Mouse (Mus musculus): Measurements from ENCODE around the gene Fndc3b. TPM values are rescaled to one million over a fixed set of nuclear protein-coding genes. Genes with fewer than 3 reads are reported as not detected.

The Fndc3b gene
- polyA plus RNA-seq, 1 experiment from 2014 or later = 10.8 TPM

GRCm38 (mm10) chr3:27624974-27625591 is 86.0 kb downstream of the Fndc3b start:
- no peak overlapping the region for H3K27ac ChIP-seq

GRCm38 (mm10) chr3:27622451-27622850 is 88.7 kb downstream of the Fndc3b start:
- Histone ChIP-seq H3K27ac (no peak overlapping the region), H3K27me3 (ENCODE audit: poor library complexity, severe bottlenecking) (no peaks in the 10 kb centered on the region), H3K36me3 (replicated peaks) (peaks cover 7% of the 10 kb centered on the region; the same call in 1 of the 2 replicates), H3K4me1 (peaks cover 3% of the 10 kb centered on the region; the same call in 1 of the 2 replicates), H3K9me3 (no peaks in the 10 kb centered on the region), H3K4me3 (no peak overlapping the region)
- WGBS = 82% methylated on average over 4 of the region's 4 CpGs
- no peak for DNase-seq (ENCODE audit: extremely low spot score, low spot score)

More at GRCm38 (mm10) chr3:27624974-27625591, 86.0 kb downstream of the Fndc3b start:
- no peaks in the 10 kb centered on the region for H3K27me3 ChIP-seq (ENCODE audit: poor library complexity, severe bottlenecking)
- H3K4me1 ChIP-seq = no peaks in the 10 kb centered on the region
- H3K36me3 ChIP-seq (replicated peaks) = peaks cover 7% of the 10 kb centered on the region; the same call in 1 of the 2 replicates
- H3K9me3 ChIP-seq = no peaks in the 10 kb centered on the region
- no peak overlapping the region for H3K4me3 ChIP-seq
- WGBS = 87% methylated on average over 12 of the region's 12 CpGs
- no peak for DNase-seq (ENCODE audit: extremely low spot score, low spot score)

- H3K36me3 ChIP-seq (replicated peaks) = peaks cover 7% of the 10 kb centered on the region; the same call in 1 of the 2 replicates
- H3K27ac ChIP-seq = no peak overlapping the region
- peaks cover 16% of the 10 kb centered on the region for H3K4me1 ChIP-seq
- no peak for DNase-seq (ENCODE audit: extremely low spot score, low spot score)
- no peaks in the 10 kb centered on the region for H3K9me3 ChIP-seq
- WGBS = 88% methylated on average over 4 of the region's 4 CpGs
- H3K4me3 ChIP-seq = no peak overlapping the region
- H3K27me3 ChIP-seq (ENCODE audit: poor library complexity, severe bottlenecking) = no peaks in the 10 kb centered on the region
Measured at GRCm38 (mm10) chr3:27621176-27621575, 89.9 kb downstream of the Fndc3b start.

DNA sequence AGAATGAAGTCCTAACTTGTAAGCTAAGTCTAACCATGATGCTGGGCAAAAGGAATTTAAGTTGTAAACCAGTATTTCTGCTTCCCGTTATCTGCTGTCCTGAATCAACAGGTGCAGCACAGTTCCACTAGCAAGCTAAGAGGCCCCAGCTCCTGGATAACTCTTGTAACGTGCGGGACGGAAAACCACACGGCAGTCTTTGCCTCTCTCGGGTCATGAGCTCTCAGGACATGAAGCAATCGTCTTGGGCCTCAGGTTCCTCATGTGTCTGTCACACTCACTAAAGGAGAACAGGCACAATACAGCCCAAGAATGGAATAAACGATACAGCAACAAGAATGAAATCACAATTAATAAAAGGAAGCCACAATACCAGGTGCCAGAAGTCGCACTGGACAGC is 93.4 kb downstream of the Fndc3b start:
- Histone ChIP-seq H3K36me3 (replicated peaks) (peaks cover 5% of the 10 kb centered on the region; the same call in 1 of the 2 replicates), H3K27ac (no peak overlapping the region), H3K27me3 (ENCODE audit: poor library complexity, severe bottlenecking) (no peaks in the 10 kb centered on the region), H3K4me3 (no peak overlapping the region), H3K4me1 (peaks cover 33% of the 10 kb centered on the region), H3K9me3 (no peaks in the 10 kb centered on the region)
- no peak for DNase-seq (ENCODE audit: extremely low spot score, low spot score)
- WGBS = 87% methylated on average over 9 of the region's 9 CpGs

DNA sequence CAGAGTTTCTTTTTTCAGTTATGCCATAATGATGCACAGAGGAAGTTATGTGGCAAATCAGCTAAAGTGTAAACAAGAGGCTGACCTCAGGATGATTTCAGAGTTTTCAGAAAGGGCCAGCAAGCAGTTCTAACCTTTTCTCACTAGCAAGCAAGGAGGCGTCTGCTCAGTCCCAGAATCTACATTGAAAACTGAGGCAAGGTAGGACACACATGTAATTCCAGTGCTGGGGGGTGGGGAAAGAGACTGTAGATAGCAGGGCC is 93.9 kb downstream of the Fndc3b start:
- Histone ChIP-seq H3K27ac (no peak overlapping the region), H3K27me3 (ENCODE audit: poor library complexity, severe bottlenecking) (no peaks in the 10 kb centered on the region), H3K4me3 (no peak overlapping the region), H3K9me3 (no peaks in the 10 kb centered on the region), H3K4me1 (peaks cover 38% of the 10 kb centered on the region), H3K36me3 (replicated peaks) (peaks cover 5% of the 10 kb centered on the region; the same call in 1 of the 2 replicates)
- DNase-seq (ENCODE audit: extremely low spot score, low spot score) = no peak
- WGBS = 88% methylated on average over 1 of the region's 1 CpGs

GRCm38 (mm10) chr3:27616421-27617236 is 94.5 kb downstream of the Fndc3b start:
- Histone ChIP-seq H3K9me3 (no peaks in the 10 kb centered on the region), H3K4me3 (no peak overlapping the region), H3K4me1 (peaks cover 38% of the 10 kb centered on the region), H3K36me3 (replicated peaks) (peaks cover 5% of the 10 kb centered on the region; the same call in 1 of the 2 replicates), H3K27me3 (ENCODE audit: poor library complexity, severe bottlenecking) (no peaks in the 10 kb centered on the region), H3K27ac (peak overlapping the region; percentile 60; the same call in 1 of the 2 replicates)
- 81% methylated on average over 19 of the region's 19 CpGs for WGBS
- DNase-seq (ENCODE audit: extremely low spot score, low spot score) = no peak

GRCm38 (mm10) chr3:27615479-27615878 is 95.6 kb downstream of the Fndc3b start:
- H3K36me3 ChIP-seq (replicated peaks) = peaks cover 5% of the 10 kb centered on the region; the same call in 1 of the 2 replicates
- 0 out of 2 replicates have a peak overlapping the region, but pooled peaks have one; percentile 21 for H3K27ac ChIP-seq
- H3K9me3 ChIP-seq = no peaks in the 10 kb centered on the region
- no peak overlapping the region for H3K4me3 ChIP-seq
- no peaks in the 10 kb centered on the region for H3K27me3 ChIP-seq (ENCODE audit: poor library complexity, severe bottlenecking)
- WGBS = 59% methylated on average over 8 of the region's 8 CpGs
- DNase-seq (ENCODE audit: extremely low spot score, low spot score) = no peak
- H3K4me1 ChIP-seq = peaks cover 50% of the 10 kb centered on the region

DNA sequence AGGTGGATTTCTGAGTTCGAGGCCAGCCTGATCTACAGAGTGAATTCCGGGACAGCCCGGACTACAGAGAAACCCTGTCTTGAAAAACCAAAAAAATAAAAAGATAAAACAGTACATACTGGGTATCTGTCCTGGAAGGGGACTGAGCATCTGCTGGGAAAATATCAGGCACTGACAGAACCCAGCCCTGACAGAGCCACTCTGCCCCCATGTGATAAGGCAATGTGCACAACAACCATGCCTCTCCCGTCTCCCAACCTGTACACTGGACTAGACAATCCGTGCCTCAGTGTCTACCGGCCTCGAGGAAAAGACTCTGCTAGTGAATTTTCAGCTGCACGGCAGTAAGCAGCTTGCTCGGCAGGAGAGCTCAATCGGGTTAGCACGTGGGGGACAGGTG is 97.3 kb downstream of the Fndc3b start:
- no peak for DNase-seq (ENCODE audit: extremely low spot score, low spot score)
- no peaks in the 10 kb centered on the region for H3K9me3 ChIP-seq
- H3K27ac ChIP-seq = no peak overlapping the region
- H3K27me3 ChIP-seq (ENCODE audit: poor library complexity, severe bottlenecking) = no peaks in the 10 kb centered on the region
- WGBS = 92% methylated on average over 11 of the region's 11 CpGs
- H3K4me1 ChIP-seq = peaks cover 51% of the 10 kb centered on the region
- H3K36me3 ChIP-seq (replicated peaks) = no peaks in the 10 kb centered on the region
- no peak overlapping the region for H3K4me3 ChIP-seq

DNA sequence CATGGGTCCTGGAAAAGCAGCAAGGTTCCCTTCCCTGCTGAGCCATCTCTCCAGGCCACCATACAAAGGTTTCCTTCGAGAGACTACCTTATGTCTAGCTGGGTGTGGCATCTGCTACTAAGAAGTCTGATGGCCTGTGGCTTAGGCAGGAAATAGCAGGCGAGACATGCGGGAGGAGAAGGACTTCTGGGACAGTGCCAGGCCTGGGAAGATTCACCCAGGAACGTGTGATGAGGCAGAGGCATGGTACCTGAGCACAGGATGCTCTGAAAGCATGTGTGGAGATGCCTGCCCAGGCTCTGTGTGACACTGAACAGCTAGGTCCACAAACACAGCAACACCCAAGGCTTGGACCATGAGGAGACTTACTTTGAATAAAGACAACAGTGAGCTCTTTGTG is 98.1 kb downstream of the Fndc3b start:
- peak overlapping the region; percentile 41; the same call in 1 of the 2 replicates for H3K27ac ChIP-seq

GRCm38 (mm10) chr3:27611986-27612385 is 99.1 kb downstream of the Fndc3b start:
- H3K27ac ChIP-seq = no peak overlapping the region
- H3K4me1 ChIP-seq = peaks cover 57% of the 10 kb centered on the region
- H3K4me3 ChIP-seq = no peak overlapping the region
- H3K27me3 ChIP-seq (ENCODE audit: poor library complexity, severe bottlenecking) = no peaks in the 10 kb centered on the region
- H3K36me3 ChIP-seq (replicated peaks) = no peaks in the 10 kb centered on the region
- no peaks in the 10 kb centered on the region for H3K9me3 ChIP-seq
- DNase-seq (ENCODE audit: extremely low spot score, low spot score) = no peak
- 94% methylated on average over 5 of the region's 5 CpGs for WGBS

More for the DNA sequence above, 98.1 kb downstream of the Fndc3b start:
- Histone ChIP-seq H3K4me3 (no peak overlapping the region), H3K4me1 (peaks cover 54% of the 10 kb centered on the region), H3K27me3 (ENCODE audit: poor library complexity, severe bottlenecking) (no peaks in the 10 kb centered on the region), H3K36me3 (replicated peaks) (no peaks in the 10 kb centered on the region), H3K9me3 (no peaks in the 10 kb centered on the region)
- no peak for DNase-seq (ENCODE audit: extremely low spot score, low spot score)
- 77% methylated on average over 4 of the region's 4 CpGs for WGBS

DNA sequence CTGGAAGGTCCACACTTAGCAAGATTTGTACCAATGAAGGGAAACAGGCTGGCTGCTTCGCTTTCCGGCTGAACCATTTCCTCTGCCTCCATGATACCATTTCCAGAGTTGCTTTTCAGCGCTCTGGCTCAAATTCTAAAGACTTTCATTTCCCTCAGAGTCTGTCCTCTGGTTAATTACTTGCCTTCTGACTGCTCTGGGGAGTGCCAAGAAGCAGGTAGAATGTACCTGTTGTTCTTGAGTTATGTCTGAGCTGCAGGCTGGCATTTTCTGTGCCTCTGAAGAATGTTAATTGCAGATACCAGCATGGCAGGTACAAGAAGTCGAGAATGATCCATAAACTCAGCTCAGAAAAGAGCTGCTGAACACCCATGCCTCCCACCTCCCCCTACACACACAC is 100.6 kb downstream of the Fndc3b start:
- Histone ChIP-seq H3K9me3 (no peaks in the 10 kb centered on the region), H3K4me3 (no peak overlapping the region), H3K27me3 (ENCODE audit: poor library complexity, severe bottlenecking) (no peaks in the 10 kb centered on the region), H3K4me1 (peaks cover 48% of the 10 kb centered on the region), H3K27ac (peak overlapping the region; percentile 12; the same call in 1 of the 2 replicates), H3K36me3 (replicated peaks) (no peaks in the 10 kb centered on the region)
- DNase-seq (ENCODE audit: extremely low spot score, low spot score) = no peak
- 87% methylated on average over 4 of the region's 4 CpGs for WGBS

GRCm38 (mm10) chr3:27610089-27610488 is 101.0 kb downstream of the Fndc3b start:
- WGBS = 88% methylated on average over 1 of the region's 1 CpGs
- no peak overlapping the region for H3K27ac ChIP-seq
- no peak overlapping the region for H3K4me3 ChIP-seq
- no peaks in the 10 kb centered on the region for H3K27me3 ChIP-seq (ENCODE audit: poor library complexity, severe bottlenecking)
- no peaks in the 10 kb centered on the region for H3K36me3 ChIP-seq (replicated peaks)
- H3K9me3 ChIP-seq = no peaks in the 10 kb centered on the region
- DNase-seq (ENCODE audit: extremely low spot score, low spot score) = no peak
- peaks cover 47% of the 10 kb centered on the region for H3K4me1 ChIP-seq

DNA sequence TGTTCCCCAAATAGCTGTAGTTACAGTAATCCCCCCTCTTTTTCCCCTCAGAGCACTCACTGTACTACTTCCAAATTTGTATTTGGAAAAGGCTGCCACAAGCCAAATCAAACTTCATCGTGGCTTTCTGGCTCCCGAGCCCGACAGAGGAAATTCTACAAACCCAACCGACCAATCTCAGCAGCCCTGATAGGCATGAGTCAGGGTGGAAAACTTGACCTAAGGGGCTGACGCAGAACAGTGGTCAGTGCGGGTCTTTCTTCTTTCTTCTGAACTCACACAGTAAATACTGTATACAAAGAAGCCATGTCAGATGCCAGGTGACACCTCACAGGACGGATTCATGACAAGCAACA is 103.3 kb downstream of the Fndc3b start:
- peak overlapping the region; percentile 69 for H3K27ac ChIP-seq

More for the DNA sequence above, 103.3 kb downstream of the Fndc3b start:
- no peak for DNase-seq (ENCODE audit: extremely low spot score, low spot score)
- Histone ChIP-seq H3K4me3 (no peak overlapping the region), H3K4me1 (peaks cover 56% of the 10 kb centered on the region), H3K9me3 (no peaks in the 10 kb centered on the region), H3K27me3 (ENCODE audit: poor library complexity, severe bottlenecking) (no peaks in the 10 kb centered on the region), H3K36me3 (replicated peaks) (no peaks in the 10 kb centered on the region)
- 82% methylated on average over 7 of the region's 7 CpGs for WGBS

All from forebrain, embryonic 10.5 days (tissue).